In the genomic region with DNA sequence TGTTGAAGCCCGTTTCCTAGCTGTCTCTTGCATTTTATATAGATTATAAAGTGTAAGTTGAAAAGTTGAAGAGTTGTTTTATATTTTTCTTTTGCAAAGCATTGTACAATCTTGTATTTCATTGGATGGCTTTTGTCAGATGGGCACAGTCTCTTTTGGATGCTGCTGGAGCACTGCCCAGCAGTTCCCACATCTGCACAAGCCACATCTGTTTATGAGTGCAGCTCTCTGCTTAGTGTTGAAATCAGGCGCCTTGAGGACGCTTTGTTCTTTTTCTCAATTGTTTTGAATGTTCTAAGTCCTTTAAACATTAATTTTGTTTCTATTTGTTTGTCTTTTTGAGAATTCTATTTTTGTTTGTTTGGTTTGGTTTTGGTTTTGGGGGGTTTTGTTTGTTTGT, we compare ENCODE assay signal across 10 mouse cellular contexts. TPM values are rescaled to one million over a fixed set of nuclear protein-coding genes. Genes with fewer than 3 reads are reported as not detected.
DNase-seq lines count a peak whose midpoint lies in the region; ATAC-seq and TF ChIP-seq lines count a peak whose summit lies in the region.
"Had no signal": no experiment of that assay in that cellular context is flagged by ENCODE, and none has a peak within 500 bp of the region (broad histone marks: within the 10 kb centered on the region; RNA-seq: fewer than 3 reads in every experiment).

No protein-coding gene starts in this region.

- ATAC-seq in lung, embryonic 14.5 days (ENCODE audit: insufficient read depth): 0 out of 2 replicates have a peak, but pooled peaks have one; percentile 54
- ATAC-seq in stomach, postnatal 0 days (ENCODE audit: low FRiP score, low TSS enrichment): no peak
- no peak for ATAC-seq in forebrain, embryonic 11.5 days (replicated peaks; ENCODE audit: low FRiP score)

- DNase-seq in lung, embryonic 14.5 days: peak; percentile 71
- DNase-seq in lung, adult 2 months: no peak
- DNase-seq in gastrocnemius, adult 18-20 months (ENCODE audit: low spot score): peak; percentile 59
- DNase-seq in heart, postnatal 36 days: peak; percentile 48 to 53
- DNase-seq in stomach, postnatal 0 days (ENCODE audit: low spot score): no peak
- no peak for DNase-seq in adrenal gland, postnatal 25 days
- no peak for DNase-seq in forebrain, embryonic 11.5 days (ENCODE audit: low spot score)
- DNase-seq: adrenal gland, postnatal 36 days; cerebellum, postnatal 36 days had no signal

- H3K36me3 ChIP-seq in lung, embryonic 14.5 days (ENCODE audit: insufficient read depth): no peaks in the 10 kb centered on the region
- H3K36me3 ChIP-seq in stomach, postnatal 0 days (ENCODE audit: control insufficient read depth, insufficient read depth, low read length): no peaks in the 10 kb centered on the region
- no peaks in the 10 kb centered on the region for H3K36me3 ChIP-seq in forebrain, embryonic 11.5 days (ENCODE audit: control insufficient read depth, insufficient read depth, low read length)
- H3K36me3 ChIP-seq: kidney, embryonic 15.5 days had no signal

- no peak overlapping the region for H3K4me2 ChIP-seq in lung, embryonic 14.5 days
- H3K4me2 ChIP-seq in stomach, postnatal 0 days (replicated peaks; ENCODE audit: low read depth): no peak overlapping the region
- no peak overlapping the region for H3K4me2 ChIP-seq in forebrain, embryonic 11.5 days (ENCODE audit: low read depth, low read length, severe bottlenecking)
- H3K4me2 ChIP-seq: kidney, embryonic 15.5 days had no signal

- intact Hi-C loops in heart, postnatal 36 days (cut with DNase I): no loop called here

- no peaks in the 10 kb centered on the region for H3K9me3 ChIP-seq in lung, embryonic 14.5 days (ENCODE audit: low read depth, low read length)
- H3K9me3 ChIP-seq in stomach, postnatal 0 days (ENCODE audit: control insufficient read depth, low read length): no peaks in the 10 kb centered on the region
- H3K9me3 ChIP-seq in forebrain, embryonic 11.5 days (ENCODE audit: control insufficient read depth, low read length): no peaks in the 10 kb centered on the region
- H3K9me3 ChIP-seq: kidney, embryonic 15.5 days had no signal

- WGBS in lung, embryonic 14.5 days: 55% methylated on average over 3 of the region's 3 CpGs
- 41% methylated on average over 3 of the region's 3 CpGs for WGBS in lung, adult 2 months
- WGBS in stomach, postnatal 0 days: 49% methylated on average over 3 of the region's 3 CpGs
- 71% methylated on average over 3 of the region's 3 CpGs for WGBS in forebrain, embryonic 11.5 days

- no peaks in the 10 kb centered on the region; the same call in 1 of the 2 replicates for H3K4me1 ChIP-seq in lung, embryonic 14.5 days (ENCODE audit: insufficient read depth)
- H3K4me1 ChIP-seq in lung, adult 2 months (ENCODE audit: control insufficient read depth, insufficient read depth, low read length): peaks cover 38% of the 10 kb centered on the region
- H3K4me1 ChIP-seq in stomach, postnatal 0 days (replicated peaks; ENCODE audit: control insufficient read depth, insufficient read depth): 0 out of 2 replicates have a peak, but pooled peaks cover 2% of the 10 kb centered on the region
- H3K4me1 ChIP-seq in forebrain, embryonic 11.5 days (replicated peaks; ENCODE audit: control insufficient read depth, insufficient read depth, low read length): no peaks in the 10 kb centered on the region

- TF ChIP-seq POLR2A in lung, adult 2 months (IDR thresholded peaks at IDR 0.05; ENCODE audit: borderline replicate concordance, extremely low read depth, low read depth, low read length): no peak

- H3K4me3 ChIP-seq in lung, embryonic 14.5 days (ENCODE audit: low read depth, low read length): no peak overlapping the region
- H3K4me3 ChIP-seq in lung, adult 2 months (replicated peaks; ENCODE audit: extremely low read depth, low read depth, low read length): no peak overlapping the region
- H3K4me3 ChIP-seq in stomach, postnatal 0 days (ENCODE audit: low read depth, low read length): no peak overlapping the region
- H3K4me3 ChIP-seq in forebrain, embryonic 11.5 days (ENCODE audit: low read depth, low read length): no peak overlapping the region
- H3K4me3 ChIP-seq: kidney, embryonic 15.5 days had no signal

- TF ChIP-seq EP300 in stomach, postnatal 0 days (optimal IDR thresholded peaks at IDR 0.05): no peak

- no peaks in the 10 kb centered on the region for H3K27me3 ChIP-seq in lung, embryonic 14.5 days (ENCODE audit: insufficient read depth, low read length)
- no peaks in the 10 kb centered on the region for H3K27me3 ChIP-seq in stomach, postnatal 0 days (ENCODE audit: control insufficient read depth, insufficient read depth, low read length)
- H3K27me3 ChIP-seq in forebrain, embryonic 11.5 days (ENCODE audit: control insufficient read depth, insufficient read depth, low read length): no peaks in the 10 kb centered on the region
- H3K27me3 ChIP-seq: kidney, embryonic 15.5 days had no signal

- peak overlapping the region; percentile 6; the same call in 1 of the 2 replicates for H3K27ac ChIP-seq in lung, embryonic 14.5 days (ENCODE audit: low read depth)
- 0 out of 2 replicates have a peak overlapping the region, but pooled peaks have one; percentile 24 for H3K27ac ChIP-seq in stomach, postnatal 0 days (replicated peaks)
- H3K27ac ChIP-seq in forebrain, embryonic 11.5 days (ENCODE audit: low read depth, low read length): no peak overlapping the region
- H3K27ac ChIP-seq: kidney, embryonic 15.5 days had no signal

- TF ChIP-seq CTCF in lung, embryonic 14.5 days (IDR thresholded peaks at IDR 0.05; ENCODE audit: low read depth): no peak
- TF ChIP-seq CTCF in lung, adult 2 months (IDR thresholded peaks at IDR 0.05; ENCODE audit: insufficient read depth, low read length): no peak
- no peak for TF ChIP-seq CTCF in stomach, postnatal 0 days (IDR thresholded peaks at IDR 0.05; ENCODE audit: low read depth)

- H3K9ac ChIP-seq in lung, embryonic 14.5 days: no peak overlapping the region
- no peak overlapping the region for H3K9ac ChIP-seq in stomach, postnatal 0 days (ENCODE audit: low read length)
- no peak overlapping the region for H3K9ac ChIP-seq in forebrain, embryonic 11.5 days (ENCODE audit: low read length)
- H3K9ac ChIP-seq: kidney, embryonic 15.5 days had no signal

RNA-seq across cellular contexts. Expression of gene Dnm2, which starts 13.5 kb away (rescaled TPM):
- 67.9 and 71.8 TPM in 2 replicates for polyA plus RNA-seq in lung, embryonic 14.5 days (2014; fragmentation: Nextera tagmentation; extraction: Ambion mirVana)
- 174 and 207 TPM in 2 replicates for polyA plus RNA-seq in lung, adult 2 months (2012; rRNA removed)
- 10 to 100 TPM; 37.0 to 38.6 TPM for total RNA-seq in gastrocnemius, adult 18-20 months (2021)
- total RNA-seq in heart, postnatal 36 days (2021): 10 to 100 TPM; 63.9 to 72.4 TPM
- 76.0 and 78.4 TPM in 2 replicates for polyA plus RNA-seq in stomach, postnatal 0 days (2015; fragmentation: Nextera tagmentation; extraction: Ambion mirVana)
- total RNA-seq in adrenal gland, postnatal 25 days (2021): 110 and 126 TPM in 2 replicates
- polyA plus RNA-seq in forebrain, embryonic 11.5 days (2014; fragmentation: Nextera tagmentation; extraction: Ambion mirVana): 72.8 and 74.0 TPM in 2 replicates

RNA-seq across cellular contexts. Expression of gene Qtrt1, which starts 26.6 kb away (rescaled TPM):
- polyA plus RNA-seq in lung, embryonic 14.5 days (2014; fragmentation: Nextera tagmentation; extraction: Ambion mirVana): 49.0 and 55.1 TPM in 2 replicates
- 27.7 and 29.5 TPM in 2 replicates for polyA plus RNA-seq in lung, adult 2 months (2012; rRNA removed)
- 1 to 10 TPM; 5.8 to 6.3 TPM for total RNA-seq in gastrocnemius, adult 18-20 months (2021)
- total RNA-seq in heart, postnatal 36 days (2021): 1 to 10 TPM; 8.0 to 9.5 TPM
- polyA plus RNA-seq in stomach, postnatal 0 days (2015; fragmentation: Nextera tagmentation; extraction: Ambion mirVana): 27.9 and 30.8 TPM in 2 replicates
- total RNA-seq in adrenal gland, postnatal 25 days (2021): 17.0 and 25.1 TPM in 2 replicates
- 58.2 and 61.5 TPM in 2 replicates for polyA plus RNA-seq in forebrain, embryonic 11.5 days (2014; fragmentation: Nextera tagmentation; extraction: Ambion mirVana)

Comparison
In these comparisons a context has a peak if more than half of its experiments do, and no peak if none do; other contexts are left out.
1. DNase-seq: peak in lung, embryonic 14.5 days (single experiment), gastrocnemius, adult 18-20 months (single experiment) and heart, postnatal 36 days (2 of 2); none in lung, adult 2 months (single experiment), stomach, postnatal 0 days (single experiment), adrenal gland, postnatal 25 days (single experiment) and forebrain, embryonic 11.5 days (single experiment).